Mouse (Mus musculus) cortical plate, adult 2 months (tissue): ENCODE data around the gene Klf5.

Experiments
- CTCF ChIP-seq: fragments of 200-500 bp; IDR thresholded peaks from 2 replicates; pipeline ENCODE4 v1.5.1; 2011; ENCODE audit warnings: mild to moderate bottlenecking, control low read depth, low read length; ENCODE audit not compliant: insufficient read depth; ENCODE audit errors: extremely low read depth
- POLR2A ChIP-seq: fragments of 200-500 bp; IDR thresholded peaks from 2 replicates; pipeline ENCODE4 v1.6.1; 2011; ENCODE audit warnings: mild to moderate bottlenecking, low read length, control low read depth; ENCODE audit not compliant: insufficient read depth; ENCODE audit errors: extremely low read depth

DNA sequence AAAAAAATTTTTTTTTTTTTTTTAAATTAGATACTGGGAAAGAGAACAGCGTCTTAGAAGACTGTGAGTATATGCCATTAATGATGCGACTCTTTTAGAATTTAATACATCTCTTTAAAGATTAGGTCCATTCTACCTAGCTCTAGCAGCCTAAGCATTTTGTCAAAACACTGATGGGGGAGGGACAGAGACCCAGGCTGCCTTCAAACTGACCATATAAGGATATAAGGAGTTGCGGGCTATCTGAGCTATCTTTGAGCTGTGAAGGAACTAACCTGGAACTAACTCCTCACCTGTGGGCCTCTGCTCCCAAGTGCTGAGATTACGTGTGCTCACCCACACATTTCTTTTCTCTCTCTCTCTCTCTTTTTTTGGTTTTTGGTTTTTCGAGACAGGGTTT, 6.3 kb upstream of the Klf5 start:
- TF ChIP-seq CTCF: no peak
- no peak for TF ChIP-seq POLR2A
